Mouse (Mus musculus): ENCODE data around the gene P2ry6. TPM values are rescaled to one million over a fixed set of nuclear protein-coding genes. Genes with fewer than 3 reads are reported as not detected.

Gene P2ry6
- polyA plus RNA-seq, 1 experiment from 2014 or later = 2.0 TPM

- H3K27me3 ChIP-seq (ENCODE audit: control insufficient read depth, insufficient read depth, low read length) = no peaks in the 10 kb centered on the region
- H3K9ac ChIP-seq (ENCODE audit: low read length) = peak overlapping the region; percentile 71; the same call in 1 of the 2 replicates
- 74% methylated on average over 19 of the region's 19 CpGs for WGBS
- peak overlapping the region; percentile 87 for H3K4me2 ChIP-seq (ENCODE audit: low read depth)
- no peaks in the 10 kb centered on the region for H3K36me3 ChIP-seq (ENCODE audit: control insufficient read depth, insufficient read depth, low read length)
- no peak overlapping the region for H3K27ac ChIP-seq (ENCODE audit: low read depth, low read length)
- peaks cover 55% of the 10 kb centered on the region for H3K4me1 ChIP-seq (ENCODE audit: control insufficient read depth, insufficient read depth, low read length)
- H3K4me3 ChIP-seq (ENCODE audit: low read depth, low read length) = peak overlapping the region; percentile 69; the same call in 1 of the 2 replicates
- H3K9me3 ChIP-seq (ENCODE audit: control insufficient read depth, low read length) = no peaks in the 10 kb centered on the region
- DNase-seq (ENCODE audit: low spot score) (no peak), ATAC-seq (ENCODE audit: insufficient read depth, low FRiP score, low TSS enrichment) (no peak)
These were observed 44.7 kb downstream of the P2ry6 start for GRCm38 (mm10) chr7:100929639-100930303.

- H3K9me3 ChIP-seq (ENCODE audit: control insufficient read depth, low read length) = no peaks in the 10 kb centered on the region
- DNase-seq (ENCODE audit: low spot score) (no peak), ATAC-seq (ENCODE audit: insufficient read depth, low FRiP score, low TSS enrichment) (no peak)
- H3K4me1 ChIP-seq (ENCODE audit: control insufficient read depth, insufficient read depth, low read length) = peaks cover 66% of the 10 kb centered on the region
- no peaks in the 10 kb centered on the region for H3K27me3 ChIP-seq (ENCODE audit: control insufficient read depth, insufficient read depth, low read length)
- H3K36me3 ChIP-seq (ENCODE audit: control insufficient read depth, insufficient read depth, low read length) = no peaks in the 10 kb centered on the region
- WGBS = 53% methylated on average over 9 of the region's 9 CpGs
- H3K4me2 ChIP-seq (ENCODE audit: low read depth) = peak overlapping the region; percentile 87
- no peak overlapping the region for H3K9ac ChIP-seq (ENCODE audit: low read length)
- peak overlapping the region; percentile 69 for H3K4me3 ChIP-seq (ENCODE audit: low read depth, low read length)
- H3K27ac ChIP-seq (ENCODE audit: low read depth, low read length) = no peak overlapping the region
These were observed 46.0 kb downstream of the P2ry6 start for GRCm38 (mm10) chr7:100928456-100928855.

- WGBS = 28% methylated on average over 7 of the region's 7 CpGs
- Histone ChIP-seq H3K27me3 (ENCODE audit: control insufficient read depth, insufficient read depth, low read length) (no peaks in the 10 kb centered on the region), H3K27ac (ENCODE audit: low read depth, low read length) (no peak overlapping the region), H3K4me2 (ENCODE audit: low read depth) (peak overlapping the region; percentile 87), H3K36me3 (ENCODE audit: control insufficient read depth, insufficient read depth, low read length) (no peaks in the 10 kb centered on the region), H3K9me3 (ENCODE audit: control insufficient read depth, low read length) (no peaks in the 10 kb centered on the region), H3K4me1 (ENCODE audit: control insufficient read depth, insufficient read depth, low read length) (peaks cover 66% of the 10 kb centered on the region), H3K9ac (ENCODE audit: low read length) (peak overlapping the region; percentile 49), H3K4me3 (ENCODE audit: low read depth, low read length) (peak overlapping the region; percentile 69)
- ATAC-seq (ENCODE audit: insufficient read depth, low FRiP score, low TSS enrichment) (no peak), DNase-seq (ENCODE audit: low spot score) (no peak)
These were observed 47.0 kb downstream of the P2ry6 start for GRCm38 (mm10) chr7:100927287-100928000.

- no peaks in the 10 kb centered on the region for H3K27me3 ChIP-seq (ENCODE audit: control insufficient read depth, insufficient read depth, low read length)
- no peaks in the 10 kb centered on the region for H3K36me3 ChIP-seq (ENCODE audit: control insufficient read depth, insufficient read depth, low read length)
- H3K27ac ChIP-seq (ENCODE audit: low read depth, low read length) = no peak overlapping the region
- H3K9me3 ChIP-seq (ENCODE audit: control insufficient read depth, low read length) = no peaks in the 10 kb centered on the region
- H3K4me3 ChIP-seq (ENCODE audit: low read depth, low read length) = peak overlapping the region; percentile 69
- WGBS = 26% methylated on average over 12 of the region's 12 CpGs
- ATAC-seq (ENCODE audit: insufficient read depth, low FRiP score, low TSS enrichment) = no peak
- peaks cover 65% of the 10 kb centered on the region for H3K4me1 ChIP-seq (ENCODE audit: control insufficient read depth, insufficient read depth, low read length)
- peak overlapping the region; percentile 87 for H3K4me2 ChIP-seq (ENCODE audit: low read depth)
- H3K9ac ChIP-seq (ENCODE audit: low read length) = peak overlapping the region; percentile 49
- no peak for DNase-seq (ENCODE audit: low spot score)
These were observed 48.0 kb downstream of the P2ry6 start for GRCm38 (mm10) chr7:100926311-100926923.

GRCm38 (mm10) chr7:100924674-100925445, 49.6 kb downstream of the P2ry6 start:
- no peak for ATAC-seq (ENCODE audit: insufficient read depth, low FRiP score, low TSS enrichment)
- WGBS = 34% methylated on average over 10 of the region's 10 CpGs
- no peak overlapping the region for H3K27ac ChIP-seq (ENCODE audit: low read depth, low read length)

GRCm38 (mm10) chr7:100924200-100924599, 50.2 kb downstream of the P2ry6 start:
- 87% methylated on average over 5 of the region's 5 CpGs for WGBS
- Histone ChIP-seq H3K4me2 (ENCODE audit: low read depth) (peak overlapping the region; percentile 87), H3K9me3 (ENCODE audit: control insufficient read depth, low read length) (no peaks in the 10 kb centered on the region), H3K27me3 (ENCODE audit: control insufficient read depth, insufficient read depth, low read length) (no peaks in the 10 kb centered on the region), H3K4me3 (ENCODE audit: low read depth, low read length) (no peak overlapping the region), H3K27ac (ENCODE audit: low read depth, low read length) (no peak overlapping the region), H3K9ac (ENCODE audit: low read length) (no peak overlapping the region), H3K4me1 (ENCODE audit: control insufficient read depth, insufficient read depth, low read length) (peaks cover 62% of the 10 kb centered on the region), H3K36me3 (ENCODE audit: control insufficient read depth, insufficient read depth, low read length) (no peaks in the 10 kb centered on the region)
- DNase-seq (ENCODE audit: low spot score) (no peak), ATAC-seq (ENCODE audit: insufficient read depth, low FRiP score, low TSS enrichment) (no peak)

More at GRCm38 (mm10) chr7:100924674-100925445, 49.6 kb downstream of the P2ry6 start:
- Histone ChIP-seq H3K4me2 (ENCODE audit: low read depth) (peak overlapping the region; percentile 87), H3K4me3 (ENCODE audit: low read depth, low read length) (peak overlapping the region; percentile 15; the same call in 1 of the 2 replicates), H3K9ac (ENCODE audit: low read length) (no peak overlapping the region), H3K36me3 (ENCODE audit: control insufficient read depth, insufficient read depth, low read length) (no peaks in the 10 kb centered on the region), H3K27me3 (ENCODE audit: control insufficient read depth, insufficient read depth, low read length) (no peaks in the 10 kb centered on the region), H3K4me1 (ENCODE audit: control insufficient read depth, insufficient read depth, low read length) (peaks cover 62% of the 10 kb centered on the region), H3K9me3 (ENCODE audit: control insufficient read depth, low read length) (no peaks in the 10 kb centered on the region)
- DNase-seq (ENCODE audit: low spot score) = no peak

GRCm38 (mm10) chr7:100922907-100923306, 51.5 kb downstream of the P2ry6 start:
- Histone ChIP-seq H3K9me3 (ENCODE audit: control insufficient read depth, low read length) (no peaks in the 10 kb centered on the region), H3K27me3 (ENCODE audit: control insufficient read depth, insufficient read depth, low read length) (no peaks in the 10 kb centered on the region), H3K4me3 (ENCODE audit: low read depth, low read length) (no peak overlapping the region), H3K4me2 (ENCODE audit: low read depth) (no peak overlapping the region), H3K27ac (ENCODE audit: low read depth, low read length) (no peak overlapping the region), H3K36me3 (ENCODE audit: control insufficient read depth, insufficient read depth, low read length) (no peaks in the 10 kb centered on the region), H3K9ac (ENCODE audit: low read length) (no peak overlapping the region), H3K4me1 (ENCODE audit: control insufficient read depth, insufficient read depth, low read length) (peaks cover 58% of the 10 kb centered on the region)
- ATAC-seq (ENCODE audit: insufficient read depth, low FRiP score, low TSS enrichment) (no peak), DNase-seq (ENCODE audit: low spot score) (no peak)
- WGBS = 97% methylated on average over 4 of the region's 4 CpGs

- H3K4me2 ChIP-seq (ENCODE audit: low read depth) = no peak overlapping the region
- 93% methylated on average over 5 of the region's 5 CpGs for WGBS
- DNase-seq (ENCODE audit: low spot score) (no peak), ATAC-seq (ENCODE audit: insufficient read depth, low FRiP score, low TSS enrichment) (no peak)
- no peaks in the 10 kb centered on the region for H3K9me3 ChIP-seq (ENCODE audit: control insufficient read depth, low read length)
- no peak overlapping the region for H3K27ac ChIP-seq (ENCODE audit: low read depth, low read length)
- H3K36me3 ChIP-seq (ENCODE audit: control insufficient read depth, insufficient read depth, low read length) = peaks cover 4% of the 10 kb centered on the region; the same call in 1 of the 2 replicates
- H3K27me3 ChIP-seq (ENCODE audit: control insufficient read depth, insufficient read depth, low read length) = no peaks in the 10 kb centered on the region
- H3K4me3 ChIP-seq (ENCODE audit: low read depth, low read length) = no peak overlapping the region
- H3K4me1 ChIP-seq (ENCODE audit: control insufficient read depth, insufficient read depth, low read length) = peaks cover 46% of the 10 kb centered on the region
- H3K9ac ChIP-seq (ENCODE audit: low read length) = no peak overlapping the region
These were observed 53.2 kb downstream of the P2ry6 start for GRCm38 (mm10) chr7:100921289-100921688.

Measured in neural tube, embryonic 11.5 days (tissue).